Mouse (Mus musculus) stomach, embryonic 14.5 days (tissue): Measurements from ENCODE around the gene Tenm3. TPM values are rescaled to one million over a fixed set of nuclear protein-coding genes. Genes with fewer than 3 reads are reported as not detected.

ENCODE experiments used
- ATAC-seq: fragments of 200-750 bp; cut with Nextera tagmentation; 2 replicates; pipeline ENCODE4 v1.8.0; 2017; ENCODE audit warnings: low read depth, moderate TSS enrichment; ENCODE audit not compliant: insufficient number of reproducible peaks, insufficient read depth, low FRiP score
- H3K27ac ChIP-seq: fragments of 300-500 bp; sonication (generic); 2 replicates; pipeline ENCODE4 v1.5.1; 2014; ENCODE audit warnings: mild to moderate bottlenecking, low read length, moderate library complexity, mixed read lengths
- H3K27me3 ChIP-seq: fragments of 300-500 bp; sonication (generic); 2 replicates; pipeline ENCODE4 v1.6.1; 2014; ENCODE audit warnings: low read length, control low read depth, mixed read lengths; ENCODE audit not compliant: control insufficient read depth, insufficient read depth
- H3K36me3 ChIP-seq: fragments of 300-500 bp; sonication (generic); 2 replicates; pipeline ENCODE4 v1.6.1; 2014; ENCODE audit warnings: mild to moderate bottlenecking, control low read depth, low read length, moderate library complexity, mixed read lengths; ENCODE audit not compliant: control insufficient read depth, insufficient read depth
- H3K4me1 ChIP-seq: fragments of 300-500 bp; sonication (generic); 2 replicates; pipeline ENCODE4 v1.6.1; 2014; ENCODE audit warnings: low read length, control low read depth, mixed read lengths; ENCODE audit not compliant: control insufficient read depth, insufficient read depth
- H3K4me2 ChIP-seq: fragments of 300-500 bp; sonication (generic); replicated peaks from 2 replicates; pipeline ENCODE4 v1.6.1; 2014; ENCODE audit warnings: low read depth, low read length, control low read depth
- H3K4me3 ChIP-seq: fragments of 300-500 bp; sonication (generic); 2 replicates; pipeline ENCODE4 v1.5.1; 2014; ENCODE audit warnings: low read depth, low read length, control low read depth
- H3K9ac ChIP-seq: fragments of 300-500 bp; sonication (generic); replicated peaks from 2 replicates; pipeline ENCODE4 v1.6.1; 2014; ENCODE audit warnings: low read depth, mild to moderate bottlenecking, control low read depth, low read length, moderate library complexity, mixed read lengths
- H3K9me3 ChIP-seq: fragments of 300-500 bp; sonication (generic); 2 replicates; pipeline ENCODE4 v1.6.1; 2016; ENCODE audit warnings: low read depth, low read length, control low read depth; ENCODE audit not compliant: control insufficient read depth
- WGBS: fragments of 180-500 bp; shearing (Covaris S2); extraction: QIAGEN DNeasy Blood & Tissue Kit; methylation state at CpG from one replicate; pipeline ENCODE4 v1.1.7; 2014; 5-methylcytosine and 5-hydroxymethylcytosine counted together
- polyA plus RNA-seq: library from polyadenylated mRNA; unstranded; fragments of >200 nt; fragmentation: Nextera tagmentation; extraction: Ambion mirVana; gene quantifications from 2 replicates; pipeline ENCODE4 v1.2.1, GENCODE M21; 2014

The Tenm3 gene
- polyA plus RNA-seq, 1 experiment from 2014 or later: 29.8 TPM

DNA sequence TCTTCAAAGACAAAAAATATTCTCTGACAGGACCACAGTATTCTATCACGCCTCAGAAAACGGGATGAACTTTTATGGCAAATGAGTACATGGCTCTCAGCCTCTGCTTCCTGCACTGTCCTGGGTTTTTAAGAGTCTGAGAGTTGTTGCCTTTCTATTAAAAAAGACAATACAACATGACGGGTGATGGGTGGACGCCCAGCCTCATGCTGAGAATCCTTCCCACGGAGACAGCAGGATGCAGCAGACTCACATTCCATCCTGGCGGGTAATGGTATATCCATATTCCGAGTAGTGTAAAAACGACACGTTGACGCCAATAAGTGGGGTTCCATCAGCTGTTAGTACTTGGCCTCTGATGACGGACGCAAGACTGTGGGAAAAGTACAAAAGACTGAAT, 544.4 kb downstream of the Tenm3 start:
- 64% methylated on average over 12 of the region's 12 CpGs for WGBS
- no peak for ATAC-seq

DNA sequence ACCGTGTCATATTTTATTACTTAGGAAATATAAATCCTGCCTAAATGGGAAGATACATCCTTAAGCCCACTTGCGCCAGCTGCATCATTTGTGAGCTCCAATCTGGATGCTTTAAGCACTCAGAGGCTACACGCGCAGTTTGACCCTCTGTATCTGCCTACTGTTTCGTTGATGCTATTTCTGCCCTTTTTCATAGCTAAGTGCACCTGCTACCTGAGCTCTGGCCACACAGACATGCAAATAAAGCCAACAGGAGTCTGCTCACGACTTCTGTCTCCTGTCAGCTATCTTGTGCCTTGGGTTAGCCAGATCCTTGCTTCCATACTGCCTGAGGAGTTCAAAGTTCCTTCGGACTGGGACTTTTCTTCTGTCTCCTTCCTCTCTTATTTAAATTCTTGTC, 547.4 kb downstream of the Tenm3 start:
- H3K9me3 ChIP-seq: no peaks in the 10 kb centered on the region
- H3K27me3 ChIP-seq: no peaks in the 10 kb centered on the region
- H3K9ac ChIP-seq: no peak overlapping the region
- WGBS: 92% methylated on average over 7 of the region's 7 CpGs
- ATAC-seq: no peak
- H3K4me2 ChIP-seq: no peak overlapping the region
- peaks cover 20% of the 10 kb centered on the region for H3K36me3 ChIP-seq
- H3K4me1 ChIP-seq: 0 out of 2 replicates have a peak, but pooled peaks cover 2% of the 10 kb centered on the region
- no peak overlapping the region for H3K4me3 ChIP-seq
- no peak overlapping the region for H3K27ac ChIP-seq

More for the DNA sequence above, 544.4 kb downstream of the Tenm3 start:
- Histone ChIP-seq H3K9ac (no peak overlapping the region), H3K27ac (no peak overlapping the region), H3K9me3 (no peaks in the 10 kb centered on the region), H3K4me2 (no peak overlapping the region), H3K27me3 (no peaks in the 10 kb centered on the region), H3K4me3 (no peak overlapping the region), H3K36me3 (peaks cover 12% of the 10 kb centered on the region), H3K4me1 (0 out of 2 replicates have a peak, but pooled peaks cover 2% of the 10 kb centered on the region)

DNA sequence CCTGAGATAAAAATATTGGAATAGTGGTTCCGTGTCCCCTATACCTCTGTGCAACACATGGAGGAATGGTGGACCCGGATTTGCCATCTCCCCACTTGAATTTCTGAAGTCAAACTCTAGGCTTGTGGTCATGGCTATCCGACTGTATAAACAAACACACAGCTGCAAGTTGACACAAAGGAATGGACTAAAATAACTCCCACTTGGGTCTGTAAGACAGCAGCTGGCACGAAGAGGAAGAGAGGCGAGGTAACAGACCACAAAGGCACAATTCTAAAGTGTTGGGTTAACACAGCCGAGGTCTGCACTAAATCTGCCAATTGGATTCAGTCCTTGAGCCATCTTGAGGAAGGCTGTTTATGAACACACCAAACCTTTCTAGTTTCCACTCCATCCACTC, 548.2 kb downstream of the Tenm3 start:
- no peak for ATAC-seq

DNA sequence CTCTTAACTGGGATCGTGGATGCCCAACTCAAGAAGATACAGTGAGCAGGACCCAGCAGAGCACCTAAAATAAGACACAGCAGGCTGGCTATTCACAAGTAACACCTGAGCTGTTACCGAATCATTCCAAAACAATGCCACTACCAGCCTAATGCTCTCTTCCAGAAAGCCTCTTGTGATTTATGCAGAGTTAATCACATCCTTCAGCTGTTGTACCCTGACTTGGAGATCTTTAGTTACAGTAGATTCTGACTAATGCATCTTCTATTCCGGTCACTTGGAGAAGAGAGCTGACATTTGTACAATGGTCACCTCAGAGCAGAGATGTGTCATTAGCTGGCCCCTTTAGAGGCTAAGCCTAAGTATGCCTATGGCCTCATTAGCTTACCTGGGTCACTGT, 550.0 kb downstream of the Tenm3 start:
- H3K36me3 ChIP-seq: peaks cover 18% of the 10 kb centered on the region

More for the DNA sequence above, 548.2 kb downstream of the Tenm3 start:
- H3K4me1 ChIP-seq: no peaks in the 10 kb centered on the region
- WGBS: 79% methylated on average over 6 of the region's 6 CpGs
- H3K4me2 ChIP-seq: no peak overlapping the region
- no peak overlapping the region for H3K27ac ChIP-seq
- H3K4me3 ChIP-seq: no peak overlapping the region
- H3K27me3 ChIP-seq: no peaks in the 10 kb centered on the region
- H3K9ac ChIP-seq: no peak overlapping the region
- peaks cover 20% of the 10 kb centered on the region for H3K36me3 ChIP-seq
- H3K9me3 ChIP-seq: no peaks in the 10 kb centered on the region

DNA sequence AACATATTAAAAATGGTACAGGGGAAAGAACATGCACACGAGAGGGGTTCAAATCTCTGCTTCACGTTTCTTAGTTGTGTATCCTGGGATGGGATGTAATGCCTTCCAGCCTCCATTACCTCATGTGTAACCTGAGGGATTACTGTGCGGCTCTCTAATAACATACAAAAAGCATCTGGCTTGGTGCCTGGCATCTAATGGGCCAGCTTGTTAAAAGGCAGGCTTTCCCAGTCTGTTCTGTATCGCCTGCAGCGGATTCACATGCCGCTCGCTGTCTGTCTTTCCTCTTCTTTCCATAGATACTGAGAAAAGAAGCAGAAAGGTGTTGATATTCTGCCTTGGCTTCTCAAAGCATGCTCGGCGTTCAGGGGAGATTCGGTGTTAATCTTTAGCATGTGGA, 558.3 kb downstream of the Tenm3 start:
- no peaks in the 10 kb centered on the region for H3K4me1 ChIP-seq
- H3K9me3 ChIP-seq: no peaks in the 10 kb centered on the region
- no peak for ATAC-seq
- no peak overlapping the region for H3K9ac ChIP-seq
- no peak overlapping the region for H3K27ac ChIP-seq
- H3K27me3 ChIP-seq: no peaks in the 10 kb centered on the region
- H3K4me3 ChIP-seq: no peak overlapping the region
- WGBS: 87% methylated on average over 10 of the region's 10 CpGs
- no peak overlapping the region for H3K4me2 ChIP-seq
- peaks cover 4% of the 10 kb centered on the region; the same call in 1 of the 2 replicates for H3K36me3 ChIP-seq

More for the DNA sequence above, 550.0 kb downstream of the Tenm3 start:
- Histone ChIP-seq H3K4me1 (no peaks in the 10 kb centered on the region), H3K4me3 (no peak overlapping the region), H3K9me3 (no peaks in the 10 kb centered on the region), H3K4me2 (no peak overlapping the region), H3K27me3 (no peaks in the 10 kb centered on the region), H3K9ac (no peak overlapping the region), H3K27ac (no peak overlapping the region)
- 94% methylated on average over 3 of the region's 3 CpGs for WGBS
- ATAC-seq: no peak

DNA sequence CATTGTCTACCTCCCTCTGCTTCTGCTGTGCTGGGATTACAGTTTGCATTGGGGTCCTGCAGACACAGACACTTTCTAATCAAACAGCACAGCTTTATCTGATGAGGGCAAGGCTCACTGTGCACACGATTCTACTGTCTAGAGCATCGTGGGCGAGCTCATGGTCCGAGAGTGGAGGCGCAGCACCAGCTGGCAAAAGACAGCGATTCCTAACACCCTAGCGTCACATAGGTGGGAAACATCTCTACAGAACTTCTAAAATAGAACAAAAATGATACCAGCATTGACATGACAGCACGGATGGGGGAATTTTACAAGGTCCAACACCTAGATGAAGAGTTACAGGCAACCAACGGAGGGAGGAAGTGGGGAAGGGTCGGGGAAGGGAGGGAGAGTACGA, 561.9 kb downstream of the Tenm3 start:
- no peak for ATAC-seq
- no peaks in the 10 kb centered on the region for H3K27me3 ChIP-seq
- H3K9me3 ChIP-seq: no peaks in the 10 kb centered on the region
- no peak overlapping the region for H3K4me2 ChIP-seq
- 87% methylated on average over 11 of the region's 11 CpGs for WGBS
- H3K27ac ChIP-seq: no peak overlapping the region
- no peak overlapping the region for H3K9ac ChIP-seq
- H3K4me3 ChIP-seq: no peak overlapping the region
- H3K36me3 ChIP-seq: peaks cover 4% of the 10 kb centered on the region
- no peaks in the 10 kb centered on the region for H3K4me1 ChIP-seq

DNA sequence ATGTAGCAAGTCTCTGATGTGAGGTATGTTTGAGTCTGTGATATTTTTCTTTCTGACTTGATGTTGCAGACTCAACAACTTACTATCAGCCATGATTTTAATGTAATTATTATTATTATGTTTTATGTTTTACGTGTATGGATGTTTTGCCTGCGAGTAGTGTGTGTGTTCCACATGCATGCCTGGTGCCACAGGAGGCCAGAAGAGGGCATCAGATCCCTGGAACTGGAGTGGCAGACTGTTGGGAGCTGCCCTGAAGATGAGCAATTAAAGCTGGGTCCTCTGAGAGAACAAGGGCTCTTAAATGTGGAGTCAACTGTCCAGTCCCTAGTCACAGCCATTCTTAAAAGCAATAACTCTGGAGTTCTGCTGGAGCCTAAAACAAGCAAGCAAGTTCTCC, 564.4 kb downstream of the Tenm3 start:
- Histone ChIP-seq H3K27ac (no peak overlapping the region), H3K4me1 (no peaks in the 10 kb centered on the region), H3K9ac (no peak overlapping the region), H3K27me3 (no peaks in the 10 kb centered on the region), H3K36me3 (peaks cover 11% of the 10 kb centered on the region), H3K9me3 (peaks cover 3% of the 10 kb centered on the region; the same call in 1 of the 2 replicates), H3K4me3 (no peak overlapping the region), H3K4me2 (no peak overlapping the region)
- WGBS: 89% methylated on average over 2 of the region's 2 CpGs
- ATAC-seq: no peak

DNA sequence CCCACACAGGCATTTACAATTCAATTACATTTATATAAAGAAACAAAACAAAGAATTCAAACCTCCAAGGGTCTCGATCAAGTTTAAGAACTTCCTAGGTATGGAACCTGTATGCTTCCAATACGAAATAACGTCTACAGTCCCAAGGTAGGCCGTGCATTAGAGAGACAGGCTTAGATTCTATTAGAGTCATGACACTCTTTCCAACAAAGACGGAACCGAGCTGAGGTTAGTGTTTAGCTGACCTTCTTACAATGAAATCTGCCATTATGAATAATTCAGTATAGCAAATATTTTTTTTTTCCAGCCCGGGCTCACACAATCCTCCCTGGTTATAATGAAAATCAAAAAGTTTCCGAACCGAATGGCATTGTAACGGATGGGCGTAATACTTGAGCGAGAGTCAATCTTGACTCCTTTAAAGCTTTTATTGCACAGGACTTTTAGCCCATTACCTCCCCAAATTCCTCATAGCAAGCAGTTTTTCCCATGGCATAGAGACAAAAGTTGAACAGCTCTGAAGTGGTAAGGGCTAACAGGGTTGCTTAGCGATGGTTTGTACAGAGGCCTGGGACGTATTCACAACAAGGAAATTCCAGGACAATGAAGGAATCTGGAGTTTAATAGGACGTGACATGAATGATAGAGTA, 565.6 kb downstream of the Tenm3 start:
- 90% methylated on average over 15 of the region's 15 CpGs for WGBS
- Histone ChIP-seq H3K4me3 (no peak overlapping the region), H3K9ac (no peak overlapping the region), H3K4me1 (no peaks in the 10 kb centered on the region), H3K9me3 (peaks cover 3% of the 10 kb centered on the region; the same call in 1 of the 2 replicates), H3K27me3 (no peaks in the 10 kb centered on the region), H3K27ac (no peak overlapping the region), H3K36me3 (peaks cover 11% of the 10 kb centered on the region), H3K4me2 (no peak overlapping the region)
- ATAC-seq: no peak

DNA sequence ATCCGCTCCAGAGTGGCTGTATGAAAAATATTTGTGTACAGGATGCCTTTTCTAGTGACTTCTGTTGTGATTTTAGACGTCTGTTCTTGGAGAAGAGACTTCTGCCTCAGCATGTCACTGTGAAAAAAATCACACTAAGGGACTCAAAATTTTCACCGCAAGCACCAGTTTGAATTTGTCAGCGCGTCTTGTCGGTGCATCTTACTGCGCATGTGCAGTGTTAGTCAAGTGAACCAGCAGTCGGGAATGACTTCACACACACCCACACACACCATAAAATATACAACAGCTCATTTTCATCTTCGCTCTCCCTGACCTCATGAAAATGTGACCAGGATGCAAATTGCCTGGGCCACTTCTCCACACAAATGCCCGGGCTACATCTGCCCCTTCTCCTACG, 568.7 kb downstream of the Tenm3 start:
- H3K9me3 ChIP-seq: peaks cover 3% of the 10 kb centered on the region; the same call in 1 of the 2 replicates
- WGBS: 93% methylated on average over 11 of the region's 11 CpGs
- H3K36me3 ChIP-seq: peaks cover 11% of the 10 kb centered on the region
- no peak for ATAC-seq
- H3K4me2 ChIP-seq: no peak overlapping the region
- H3K4me1 ChIP-seq: no peaks in the 10 kb centered on the region
- no peak overlapping the region for H3K9ac ChIP-seq
- no peak overlapping the region for H3K27ac ChIP-seq
- no peaks in the 10 kb centered on the region for H3K27me3 ChIP-seq
- H3K4me3 ChIP-seq: no peak overlapping the region
